Mouse (Mus musculus): ENCODE results near the gene Atp2a2. TPM values are rescaled to one million over a fixed set of nuclear protein-coding genes. Genes with fewer than 3 reads are reported as not detected.
"Not testable (repeated sequence)": the region's sequence is repeated elsewhere in the genome, so short reads cannot be mapped to it uniquely, and the experiment has no call there.

Atp2a2 gene
- polyA plus RNA-seq, 1 experiment from 2014 or later = 40.0 TPM

GRCm38 (mm10) chr5:122486243-122486642 is 15.8 kb downstream of the Atp2a2 start:
- H3K27me3 ChIP-seq; H3K9me3 ChIP-seq; H3K4me3 ChIP-seq (replicated peaks); H3K9ac ChIP-seq (replicated peaks); H3K4me2 ChIP-seq (replicated peaks); H3K27ac ChIP-seq; H3K4me1 ChIP-seq (replicated peaks); ATAC-seq: not testable (repeated sequence)
- H3K36me3 ChIP-seq = peaks cover 89% of the 10 kb centered on the region
- 77% methylated on average over 5 of the region's 5 CpGs for WGBS

DNA sequence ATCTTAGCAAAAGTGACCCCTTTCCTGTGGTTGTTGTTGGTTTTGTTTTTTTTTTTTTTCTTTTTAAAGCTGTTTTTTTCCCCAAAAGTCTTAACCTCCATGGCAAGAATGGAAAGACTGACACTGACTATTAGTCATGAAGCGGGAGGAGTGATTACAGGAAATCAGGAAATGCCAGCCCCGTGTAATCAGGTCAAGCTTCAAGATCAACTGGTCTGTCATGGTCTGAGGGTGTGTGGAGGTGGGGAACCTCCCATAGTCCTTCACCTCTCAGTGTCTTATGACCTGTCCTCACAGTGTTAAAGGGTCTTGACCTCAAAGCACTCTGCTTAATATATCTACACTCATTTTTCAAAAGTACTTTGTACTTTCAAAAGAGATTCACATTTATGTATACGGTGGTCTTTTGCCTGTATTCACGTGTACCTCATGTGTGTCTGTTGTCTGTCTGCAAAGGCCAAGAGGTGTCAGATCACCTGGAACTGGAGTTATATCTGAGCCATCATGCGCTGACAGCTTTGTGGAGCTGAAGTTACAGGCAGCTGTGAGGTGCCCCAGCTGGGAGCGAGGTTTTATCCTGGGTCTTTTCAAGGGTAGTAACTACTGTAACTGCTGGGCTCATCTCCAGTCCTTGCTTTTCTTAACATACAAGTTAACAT is 19.2 kb downstream of the Atp2a2 start:
- no peak for ATAC-seq
- H3K27ac ChIP-seq = no peak overlapping the region
- no peak overlapping the region for H3K9ac ChIP-seq (replicated peaks)
- no peaks in the 10 kb centered on the region for H3K9me3 ChIP-seq
- no peaks in the 10 kb centered on the region for H3K27me3 ChIP-seq
- peaks cover 69% of the 10 kb centered on the region for H3K36me3 ChIP-seq
- no peak overlapping the region for H3K4me3 ChIP-seq (replicated peaks)
- no peaks in the 10 kb centered on the region for H3K4me1 ChIP-seq (replicated peaks)
- no peak overlapping the region for H3K4me2 ChIP-seq (replicated peaks)
- 91% methylated on average over 6 of the region's 6 CpGs for WGBS

- no peaks in the 10 kb centered on the region for H3K9me3 ChIP-seq
- peaks cover 72% of the 10 kb centered on the region for H3K36me3 ChIP-seq
- no peak overlapping the region for H3K4me2 ChIP-seq (replicated peaks)
- H3K27ac ChIP-seq = no peak overlapping the region
- no peaks in the 10 kb centered on the region for H3K4me1 ChIP-seq (replicated peaks)
- no peaks in the 10 kb centered on the region for H3K27me3 ChIP-seq
- no peak for ATAC-seq
- no peak overlapping the region for H3K9ac ChIP-seq (replicated peaks)
- no peak overlapping the region for H3K4me3 ChIP-seq (replicated peaks)
- WGBS = 90% methylated on average over 5 of the region's 5 CpGs
Observed at GRCm38 (mm10) chr5:122481844-122482243, 20.2 kb downstream of the Atp2a2 start.

GRCm38 (mm10) chr5:122479131-122479530 is 22.9 kb downstream of the Atp2a2 start:
- H3K36me3 ChIP-seq = peaks cover 63% of the 10 kb centered on the region
- no peak overlapping the region for H3K4me3 ChIP-seq (replicated peaks)
- no peak overlapping the region for H3K27ac ChIP-seq
- no peak for ATAC-seq
- no peak overlapping the region for H3K9ac ChIP-seq (replicated peaks)
- H3K4me2 ChIP-seq (replicated peaks) = no peak overlapping the region
- H3K9me3 ChIP-seq = no peaks in the 10 kb centered on the region
- H3K4me1 ChIP-seq (replicated peaks) = no peaks in the 10 kb centered on the region
- no peaks in the 10 kb centered on the region for H3K27me3 ChIP-seq
- WGBS = 62% methylated on average over 2 of the region's 2 CpGs

- 94% methylated on average over 3 of the region's 3 CpGs for WGBS
- Histone ChIP-seq H3K4me3 (replicated peaks) (no peak overlapping the region), H3K27ac (no peak overlapping the region), H3K27me3 (no peaks in the 10 kb centered on the region), H3K36me3 (peaks cover 62% of the 10 kb centered on the region), H3K9me3 (no peaks in the 10 kb centered on the region), H3K4me2 (replicated peaks) (no peak overlapping the region), H3K4me1 (replicated peaks) (no peaks in the 10 kb centered on the region), H3K9ac (replicated peaks) (no peak overlapping the region)
- ATAC-seq = no peak
Observed at GRCm38 (mm10) chr5:122477492-122477891, 24.5 kb downstream of the Atp2a2 start.

DNA sequence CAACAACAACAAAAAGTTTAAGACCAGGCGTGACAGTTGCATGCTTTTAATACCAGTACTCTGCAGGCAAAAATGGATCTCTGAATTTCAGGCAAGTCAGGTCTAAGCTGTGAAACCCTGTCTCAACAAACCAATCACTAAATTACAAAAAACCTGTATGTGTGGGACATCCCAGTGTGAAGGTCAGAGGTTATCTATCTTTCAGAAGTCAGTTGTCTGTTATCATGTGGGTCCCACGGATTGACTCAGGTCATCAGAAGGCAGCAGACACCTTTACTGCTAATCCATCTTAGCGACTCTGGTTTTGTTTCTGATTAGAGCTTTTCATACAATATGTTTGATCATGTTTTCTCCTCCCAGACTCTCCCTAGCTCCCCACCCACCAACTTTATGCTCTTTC is 25.9 kb downstream of the Atp2a2 start:
- no peak overlapping the region for H3K4me2 ChIP-seq (replicated peaks)
- WGBS = 82% methylated on average over 3 of the region's 3 CpGs
- H3K4me1 ChIP-seq (replicated peaks) = no peaks in the 10 kb centered on the region
- no peaks in the 10 kb centered on the region for H3K9me3 ChIP-seq
- H3K27me3 ChIP-seq = no peaks in the 10 kb centered on the region
- H3K4me3 ChIP-seq (replicated peaks) = no peak overlapping the region
- H3K27ac ChIP-seq = no peak overlapping the region
- H3K36me3 ChIP-seq = peaks cover 61% of the 10 kb centered on the region
- ATAC-seq = no peak
- H3K9ac ChIP-seq (replicated peaks) = no peak overlapping the region

DNA sequence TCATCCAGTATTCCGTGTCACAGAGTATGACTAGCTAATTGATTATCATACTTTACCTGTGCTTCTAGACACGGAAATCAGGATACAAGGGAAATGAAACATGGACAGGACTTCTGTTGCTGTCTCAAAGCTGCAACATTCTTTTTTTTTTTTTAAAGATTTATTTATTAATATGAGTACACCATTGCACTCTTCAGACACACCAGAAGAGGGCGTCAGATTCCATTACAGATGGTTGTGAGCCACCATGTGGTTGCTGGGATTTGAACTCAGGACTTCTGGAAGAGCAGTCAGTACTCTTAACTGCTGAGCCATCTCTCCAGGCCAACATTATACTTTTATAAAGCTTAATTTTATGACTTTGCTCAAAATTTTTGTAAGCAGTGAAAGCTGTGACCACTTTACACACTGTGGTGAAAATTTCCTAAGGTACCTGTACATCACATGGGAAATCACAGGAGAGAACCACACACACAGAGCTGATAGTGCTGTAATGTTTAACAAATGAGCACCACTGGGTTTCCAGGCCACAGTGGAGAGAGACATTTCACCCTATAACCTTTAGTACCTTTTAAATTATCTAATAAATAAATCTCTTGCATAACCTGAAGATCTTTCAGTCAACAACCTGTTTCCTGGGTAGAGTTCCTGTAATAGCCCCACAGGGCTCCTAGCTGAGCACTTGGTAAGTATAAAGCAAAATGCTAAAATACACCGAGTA is 27.2 kb downstream of the Atp2a2 start:
- H3K4me3 ChIP-seq (replicated peaks) = no peak overlapping the region
- H3K27ac ChIP-seq = no peak overlapping the region
- H3K36me3 ChIP-seq = peaks cover 65% of the 10 kb centered on the region
- no peaks in the 10 kb centered on the region for H3K9me3 ChIP-seq
- no peak overlapping the region for H3K4me2 ChIP-seq (replicated peaks)
- ATAC-seq = no peak
- H3K27me3 ChIP-seq = no peaks in the 10 kb centered on the region
- H3K4me1 ChIP-seq (replicated peaks) = no peaks in the 10 kb centered on the region
- WGBS = 86% methylated on average over 4 of the region's 4 CpGs
- H3K9ac ChIP-seq (replicated peaks) = no peak overlapping the region

- H3K4me3 ChIP-seq (replicated peaks) = no peak overlapping the region
- no peak overlapping the region for H3K4me2 ChIP-seq (replicated peaks)
- no peak overlapping the region for H3K9ac ChIP-seq (replicated peaks)
- H3K27ac ChIP-seq = no peak overlapping the region
- H3K27me3 ChIP-seq = no peaks in the 10 kb centered on the region
- 90% methylated on average over 5 of the region's 5 CpGs for WGBS
- no peaks in the 10 kb centered on the region for H3K9me3 ChIP-seq
- H3K36me3 ChIP-seq = peaks cover 84% of the 10 kb centered on the region
- ATAC-seq = no peak
- H3K4me1 ChIP-seq (replicated peaks) = no peaks in the 10 kb centered on the region
Observed at GRCm38 (mm10) chr5:122471658-122472057, 30.4 kb downstream of the Atp2a2 start.

- no peaks in the 10 kb centered on the region for H3K9me3 ChIP-seq
- no peak overlapping the region for H3K4me3 ChIP-seq (replicated peaks)
- no peaks in the 10 kb centered on the region for H3K4me1 ChIP-seq (replicated peaks)
- H3K9ac ChIP-seq (replicated peaks) = no peak overlapping the region
- ATAC-seq = no peak
- no peaks in the 10 kb centered on the region for H3K27me3 ChIP-seq
- H3K4me2 ChIP-seq (replicated peaks) = no peak overlapping the region
- peaks cover 100% of the 10 kb centered on the region for H3K36me3 ChIP-seq
- no peak overlapping the region for H3K27ac ChIP-seq
- 96% methylated on average over 9 of the region's 9 CpGs for WGBS
Observed at GRCm38 (mm10) chr5:122461431-122461830, 40.6 kb downstream of the Atp2a2 start.

- Histone ChIP-seq H3K4me1 (replicated peaks) (no peaks in the 10 kb centered on the region), H3K4me3 (replicated peaks) (no peak overlapping the region), H3K9me3 (no peaks in the 10 kb centered on the region), H3K27me3 (no peaks in the 10 kb centered on the region), H3K9ac (replicated peaks) (no peak overlapping the region), H3K36me3 (peaks cover 100% of the 10 kb centered on the region), H3K27ac (no peak overlapping the region), H3K4me2 (replicated peaks) (no peak overlapping the region)
- no peak for ATAC-seq
- WGBS = 91% methylated on average over 11 of the region's 11 CpGs
Observed at GRCm38 (mm10) chr5:122460656-122461055, 41.4 kb downstream of the Atp2a2 start.

GRCm38 (mm10) chr5:122459335-122459734 is 42.7 kb downstream of the Atp2a2 start:
- ATAC-seq = no peak
- Histone ChIP-seq H3K9ac (replicated peaks) (no peak overlapping the region), H3K27me3 (no peaks in the 10 kb centered on the region), H3K9me3 (no peaks in the 10 kb centered on the region), H3K4me1 (replicated peaks) (no peaks in the 10 kb centered on the region), H3K4me3 (replicated peaks) (no peak overlapping the region), H3K36me3 (peaks cover 100% of the 10 kb centered on the region), H3K27ac (no peak overlapping the region), H3K4me2 (replicated peaks) (no peak overlapping the region)
- WGBS = 97% methylated on average over 5 of the region's 5 CpGs

DNA sequence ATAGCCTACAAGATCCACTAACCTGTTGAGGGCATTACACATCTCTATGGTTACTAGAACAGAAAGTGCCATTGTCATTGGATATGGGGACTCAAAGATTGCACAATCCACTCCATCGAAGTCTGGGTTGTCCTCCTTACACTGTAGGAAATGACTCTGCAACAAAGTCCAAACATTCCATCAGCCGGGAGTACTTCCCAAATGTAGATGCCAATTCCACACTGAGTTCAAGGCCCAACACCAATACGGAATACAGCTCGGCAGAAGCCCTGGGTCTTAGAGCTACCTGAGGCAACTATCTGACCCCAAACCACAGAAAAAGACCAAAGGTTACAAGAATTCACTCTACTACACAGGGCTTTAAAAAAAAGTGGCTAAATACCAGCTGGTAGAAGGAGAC is 44.0 kb downstream of the Atp2a2 start:
- ATAC-seq = no peak
- 94% methylated on average over 4 of the region's 4 CpGs for WGBS
- Histone ChIP-seq H3K4me1 (replicated peaks) (no peaks in the 10 kb centered on the region), H3K27me3 (no peaks in the 10 kb centered on the region), H3K9me3 (no peaks in the 10 kb centered on the region), H3K4me2 (replicated peaks) (no peak overlapping the region), H3K27ac (no peak overlapping the region), H3K36me3 (peaks cover 100% of the 10 kb centered on the region), H3K4me3 (replicated peaks) (no peak overlapping the region), H3K9ac (replicated peaks) (no peak overlapping the region)

DNA sequence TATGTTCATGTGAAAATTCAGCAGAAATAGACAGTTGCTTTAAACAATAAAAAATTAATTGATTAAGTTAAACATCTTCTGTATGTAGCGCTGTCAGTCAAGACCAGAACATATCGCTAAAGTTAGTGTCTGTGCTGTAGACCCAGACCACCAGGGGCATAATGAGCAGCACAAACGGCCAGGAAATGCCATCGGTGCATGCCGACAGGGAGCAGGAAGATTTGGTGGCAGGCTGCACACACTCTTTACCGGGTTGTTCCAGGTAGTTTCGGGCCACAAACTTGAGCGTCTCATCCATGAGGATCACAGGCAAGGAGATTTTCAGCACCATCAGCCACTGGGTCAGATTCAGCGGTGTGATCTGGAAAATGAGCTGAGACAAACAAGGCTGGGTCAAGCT is 45.0 kb downstream of the Atp2a2 start:
- not testable (repeated sequence) for H3K4me1 ChIP-seq (replicated peaks)
- 84% methylated on average over 9 of the region's 9 CpGs for WGBS
- peaks cover 100% of the 10 kb centered on the region for H3K36me3 ChIP-seq

More for the DNA sequence above, 45.0 kb downstream of the Atp2a2 start:
- not testable (repeated sequence) for ATAC-seq; H3K27ac ChIP-seq; H3K27me3 ChIP-seq; H3K9me3 ChIP-seq; H3K9ac ChIP-seq (replicated peaks); H3K4me2 ChIP-seq (replicated peaks); H3K4me3 ChIP-seq (replicated peaks)

All from midbrain, embryonic 13.5 days (tissue).